Mouse (Mus musculus): ENCODE results near the gene Atg9a.
A peak's percentile ranks its signal among the peaks of the same experiment; 100 is the strongest.

Atg9a gene

DNA sequence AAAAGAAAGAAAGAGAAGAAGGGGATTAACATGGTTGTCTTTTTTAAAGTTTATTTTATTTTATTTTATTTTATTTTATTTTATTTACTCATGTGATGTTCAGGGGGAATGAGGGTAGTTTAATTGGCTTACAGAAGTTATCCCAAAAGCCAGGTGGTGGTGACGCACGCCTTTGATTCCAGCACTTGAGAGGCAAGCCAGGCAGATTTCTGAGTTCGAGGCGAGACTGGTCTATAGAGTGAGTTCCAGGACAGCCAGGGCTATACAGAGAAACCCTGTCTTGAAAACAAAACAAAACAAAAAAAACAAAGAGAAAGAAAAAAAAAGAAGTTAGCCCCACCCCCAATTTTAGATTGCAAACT lies 31.8 kb downstream of the Atg9a start:
- H3K27me3 ChIP-seq (ENCODE audit: control insufficient read depth, insufficient read depth, low read length, poor library complexity, severe bottlenecking), result no peaks in the 10 kb centered on the region
- no peak for DNase-seq (ENCODE audit: low read depth, low spot score)

DNA sequence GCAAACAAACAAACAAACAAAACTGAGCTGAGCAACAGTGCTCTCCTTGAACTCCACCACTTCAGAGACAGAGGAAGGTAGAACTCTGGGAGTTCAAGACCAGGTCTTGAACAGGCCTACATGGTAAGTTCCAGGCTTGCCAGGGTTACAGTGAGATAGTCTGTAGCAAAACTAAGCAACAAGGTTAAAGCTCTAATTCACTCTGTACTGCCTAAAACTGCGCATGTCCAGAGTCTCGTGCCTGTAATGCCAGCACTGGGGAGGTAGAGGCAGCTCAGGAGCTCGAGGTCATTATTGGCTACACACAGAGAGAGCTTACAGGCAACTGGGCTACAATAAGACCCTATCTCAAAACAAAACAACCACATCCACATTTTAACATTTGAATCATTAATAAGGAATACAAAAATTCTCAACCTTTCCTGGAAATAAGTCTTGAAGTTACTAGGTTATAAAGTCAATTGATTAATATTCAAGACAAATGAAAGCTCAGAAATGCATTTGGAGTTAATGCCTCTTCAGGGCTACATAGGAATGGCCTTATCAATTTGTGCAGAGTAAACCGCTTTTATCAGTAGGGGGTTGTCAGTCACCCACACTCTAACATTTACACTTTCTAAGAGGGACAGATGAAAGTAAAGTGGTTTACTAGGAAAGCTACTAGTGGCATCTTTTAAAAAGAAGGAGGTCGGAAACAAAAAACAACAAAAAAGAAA lies 32.3 kb downstream of the Atg9a start:
- DNase-seq (ENCODE audit: low read depth, low spot score), result no peak
- H3K36me3 ChIP-seq (ENCODE audit: control insufficient read depth, insufficient read depth, low read length, poor library complexity, severe bottlenecking), result no peaks in the 10 kb centered on the region
- H3K27me3 ChIP-seq (ENCODE audit: control insufficient read depth, insufficient read depth, low read length, poor library complexity, severe bottlenecking), result no peaks in the 10 kb centered on the region

More for the DNA sequence above, 31.8 kb downstream of the Atg9a start:
- no peaks in the 10 kb centered on the region for H3K36me3 ChIP-seq (ENCODE audit: control insufficient read depth, insufficient read depth, low read length, poor library complexity, severe bottlenecking)

DNA sequence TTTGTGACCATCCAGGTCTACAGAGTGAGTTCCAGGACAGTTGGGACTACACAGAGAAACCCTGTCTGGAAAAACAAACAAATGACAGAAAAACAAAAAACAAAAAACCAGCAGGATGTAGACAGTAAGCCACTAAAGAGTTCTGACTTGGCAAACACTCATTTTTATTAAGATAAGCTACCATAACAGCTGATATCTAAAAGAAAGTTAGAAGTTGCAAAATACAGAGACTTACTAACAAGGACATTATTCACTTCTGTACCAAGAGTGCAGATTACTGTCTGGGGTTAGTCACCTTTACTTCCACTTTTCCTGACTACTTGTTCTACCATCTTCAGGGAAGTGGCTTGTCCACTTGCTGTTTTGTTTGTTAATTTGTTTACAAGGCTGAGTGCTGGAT lies 33.0 kb downstream of the Atg9a start:
- no peaks in the 10 kb centered on the region for H3K27me3 ChIP-seq (ENCODE audit: control insufficient read depth, insufficient read depth, low read length, poor library complexity, severe bottlenecking)
- H3K36me3 ChIP-seq (ENCODE audit: control insufficient read depth, insufficient read depth, low read length, poor library complexity, severe bottlenecking), result no peaks in the 10 kb centered on the region
- no peak for DNase-seq (ENCODE audit: low read depth, low spot score)

DNA sequence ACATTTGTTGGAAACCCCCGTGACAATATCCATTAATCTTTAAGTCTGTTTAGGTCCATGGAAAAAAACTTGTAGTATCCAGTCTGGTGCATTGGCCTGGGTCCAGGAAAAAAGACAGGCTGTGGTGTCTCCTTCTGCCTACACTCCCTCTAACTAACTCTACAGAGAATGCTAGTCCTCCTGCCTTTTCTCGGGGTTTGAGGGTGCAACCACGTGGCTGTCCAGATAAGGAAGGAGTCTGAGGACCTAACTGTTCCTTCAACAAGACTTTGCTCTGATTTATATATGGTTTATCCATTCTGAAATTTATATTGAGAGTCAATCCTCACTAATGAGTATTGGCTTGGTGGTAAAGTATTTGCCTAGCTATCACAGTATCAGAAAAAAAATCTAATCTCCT lies 36.2 kb downstream of the Atg9a start:
- no peak for DNase-seq (ENCODE audit: low read depth, low spot score)
- Histone ChIP-seq H3K27me3 (ENCODE audit: control insufficient read depth, insufficient read depth, low read length, poor library complexity, severe bottlenecking) (no peaks in the 10 kb centered on the region), H3K36me3 (ENCODE audit: control insufficient read depth, insufficient read depth, low read length, poor library complexity, severe bottlenecking) (no peaks in the 10 kb centered on the region)

DNA sequence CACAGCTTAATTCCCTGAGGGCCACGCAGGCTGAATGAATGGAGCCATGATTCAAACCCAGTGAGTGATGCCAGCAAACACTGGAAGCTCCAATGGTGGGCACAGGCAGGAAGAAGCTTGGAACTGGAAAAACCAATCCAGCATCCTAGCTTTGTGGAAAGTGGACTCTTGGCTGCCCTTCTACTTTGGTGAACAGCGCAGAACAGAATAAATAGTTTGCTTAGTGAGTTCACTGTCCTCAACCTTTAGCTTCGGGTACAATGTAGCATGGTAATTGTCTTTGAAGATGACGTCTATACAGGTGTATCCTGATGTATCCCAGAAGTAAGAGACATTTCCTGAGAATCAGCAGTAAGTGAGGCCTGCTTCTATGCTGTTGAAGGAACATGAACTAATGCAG lies 43.3 kb downstream of the Atg9a start:
- Histone ChIP-seq H3K36me3 (ENCODE audit: control insufficient read depth, insufficient read depth, low read length, poor library complexity, severe bottlenecking) (peaks cover 9% of the 10 kb centered on the region), H3K27me3 (ENCODE audit: control insufficient read depth, insufficient read depth, low read length, poor library complexity, severe bottlenecking) (no peaks in the 10 kb centered on the region)
- DNase-seq (ENCODE audit: low read depth, low spot score), result no peak

DNA sequence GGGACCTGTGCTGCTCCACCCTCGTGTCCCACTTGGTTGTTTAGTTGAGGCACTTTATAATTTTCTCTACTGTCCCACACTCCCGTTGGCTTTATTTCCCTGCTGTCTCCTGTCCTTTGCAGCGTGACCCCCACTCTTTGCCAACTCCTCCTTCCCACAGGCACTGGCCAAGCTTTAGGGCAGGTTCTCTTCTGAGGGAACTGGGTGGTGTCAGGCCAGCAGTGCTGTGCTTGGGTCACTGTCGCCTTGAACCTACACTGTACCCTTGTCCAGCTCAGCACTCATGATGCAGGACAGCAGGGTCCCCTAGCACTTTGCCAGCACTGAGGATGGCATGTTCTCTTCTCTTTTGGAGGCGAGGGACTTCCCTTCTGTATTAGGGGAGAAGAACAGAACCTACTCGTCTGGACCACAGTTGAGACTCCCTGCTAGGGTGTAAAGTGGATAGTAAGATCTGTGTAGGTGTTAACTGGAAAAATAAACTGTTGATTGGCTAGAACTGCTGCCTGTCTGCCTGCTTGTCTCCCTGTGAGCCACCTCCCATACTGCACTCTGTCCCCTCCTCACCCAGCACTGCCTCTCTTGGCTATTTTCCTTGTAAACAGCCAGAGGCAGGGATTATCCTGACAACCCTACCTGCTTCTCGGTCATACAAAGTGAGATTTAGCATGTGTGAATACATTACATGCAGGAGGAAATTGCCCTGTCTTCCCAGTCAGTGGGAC lies 44.4 kb downstream of the Atg9a start:
- Histone ChIP-seq H3K36me3 (ENCODE audit: control insufficient read depth, insufficient read depth, low read length, poor library complexity, severe bottlenecking) (peaks cover 9% of the 10 kb centered on the region), H3K27me3 (ENCODE audit: control insufficient read depth, insufficient read depth, low read length, poor library complexity, severe bottlenecking) (no peaks in the 10 kb centered on the region)
- DNase-seq (ENCODE audit: low read depth, low spot score), result no peak

DNA sequence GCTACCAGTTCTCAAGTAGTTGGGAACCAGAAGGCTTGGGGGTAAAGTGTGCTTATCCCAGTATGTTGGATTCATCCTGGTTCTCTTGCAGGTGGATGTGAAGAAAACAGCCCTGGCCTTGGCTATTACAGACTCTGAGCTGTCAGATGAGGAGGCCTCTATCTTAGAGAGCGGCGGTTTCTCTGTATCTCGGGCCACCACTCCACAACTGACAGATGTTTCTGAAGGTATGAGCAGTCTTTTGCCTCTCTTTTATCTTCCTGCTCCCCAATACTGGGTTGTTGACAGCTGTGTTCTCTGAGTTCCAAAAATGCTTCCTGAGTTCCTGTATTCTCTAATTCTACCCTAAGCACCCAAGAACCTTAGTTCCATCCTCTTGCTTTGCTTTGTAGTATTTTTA lies 46.4 kb downstream of the Atg9a start:
- H3K36me3 ChIP-seq (ENCODE audit: control insufficient read depth, insufficient read depth, low read length, poor library complexity, severe bottlenecking), result peaks cover 9% of the 10 kb centered on the region
- no peak for DNase-seq (ENCODE audit: low read depth, low spot score)
- H3K27me3 ChIP-seq (ENCODE audit: control insufficient read depth, insufficient read depth, low read length, poor library complexity, severe bottlenecking), result no peaks in the 10 kb centered on the region

DNA sequence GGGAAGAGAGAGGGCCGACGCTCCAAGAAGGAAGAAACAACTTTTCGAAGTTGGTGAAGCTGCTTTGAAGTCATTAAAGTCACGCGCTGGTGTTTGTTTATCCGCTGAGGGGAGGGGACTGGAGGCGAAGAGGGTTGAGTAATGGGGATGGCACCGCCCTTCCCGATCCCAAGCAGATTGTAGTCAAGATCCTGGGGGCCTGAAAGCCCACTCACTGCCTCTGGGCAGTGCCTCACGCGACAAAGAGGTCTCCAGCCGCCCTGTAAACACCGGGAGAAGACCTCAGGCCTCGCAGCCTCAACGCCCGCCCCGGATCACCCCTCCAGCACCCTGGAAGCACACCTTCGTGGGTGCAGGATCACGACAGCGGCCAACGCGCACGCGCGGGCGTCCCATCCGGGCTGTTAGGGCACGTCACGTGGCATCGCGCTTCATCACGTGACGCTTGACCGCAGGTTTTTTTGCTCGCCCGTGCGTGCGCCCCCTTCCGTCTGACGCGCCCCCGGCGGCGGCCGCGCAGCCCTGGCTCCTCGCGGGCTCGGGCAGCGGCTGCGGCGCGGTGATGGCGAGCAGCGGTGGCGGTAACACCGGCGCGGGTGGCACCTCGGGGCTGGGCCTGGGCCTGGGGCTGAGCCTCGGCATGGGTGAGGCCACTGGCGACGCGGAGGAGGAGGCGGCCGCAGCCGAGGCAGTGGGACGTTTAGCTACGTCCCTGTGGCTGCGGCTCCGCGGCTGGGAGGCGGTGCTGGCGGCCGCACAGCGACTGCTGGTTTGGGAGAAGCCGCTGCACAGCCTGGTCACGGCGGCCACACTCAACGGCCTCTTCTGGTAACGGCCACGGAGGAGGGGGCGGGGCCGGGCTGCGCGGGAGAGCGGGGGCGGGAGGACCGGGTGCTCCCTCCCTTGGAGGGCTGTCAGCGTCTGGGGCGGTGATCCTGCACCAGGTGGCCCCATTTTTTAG lies 49.4 kb downstream of the Atg9a start, which contains the start of the genes Cnppd1 and Retreg2:
Cnppd1 (minus strand) TSS at position 411 of the 961 bp plus-strand sequence.
Retreg2 (plus strand) TSS at position 478 of the 961 bp plus-strand sequence.
- Histone ChIP-seq H3K36me3 (ENCODE audit: control insufficient read depth, insufficient read depth, low read length, poor library complexity, severe bottlenecking) (peaks cover 14% of the 10 kb centered on the region), H3K27me3 (ENCODE audit: control insufficient read depth, insufficient read depth, low read length, poor library complexity, severe bottlenecking) (no peaks in the 10 kb centered on the region)
- peak; percentile 98 for DNase-seq (ENCODE audit: low read depth, low spot score)

DNA sequence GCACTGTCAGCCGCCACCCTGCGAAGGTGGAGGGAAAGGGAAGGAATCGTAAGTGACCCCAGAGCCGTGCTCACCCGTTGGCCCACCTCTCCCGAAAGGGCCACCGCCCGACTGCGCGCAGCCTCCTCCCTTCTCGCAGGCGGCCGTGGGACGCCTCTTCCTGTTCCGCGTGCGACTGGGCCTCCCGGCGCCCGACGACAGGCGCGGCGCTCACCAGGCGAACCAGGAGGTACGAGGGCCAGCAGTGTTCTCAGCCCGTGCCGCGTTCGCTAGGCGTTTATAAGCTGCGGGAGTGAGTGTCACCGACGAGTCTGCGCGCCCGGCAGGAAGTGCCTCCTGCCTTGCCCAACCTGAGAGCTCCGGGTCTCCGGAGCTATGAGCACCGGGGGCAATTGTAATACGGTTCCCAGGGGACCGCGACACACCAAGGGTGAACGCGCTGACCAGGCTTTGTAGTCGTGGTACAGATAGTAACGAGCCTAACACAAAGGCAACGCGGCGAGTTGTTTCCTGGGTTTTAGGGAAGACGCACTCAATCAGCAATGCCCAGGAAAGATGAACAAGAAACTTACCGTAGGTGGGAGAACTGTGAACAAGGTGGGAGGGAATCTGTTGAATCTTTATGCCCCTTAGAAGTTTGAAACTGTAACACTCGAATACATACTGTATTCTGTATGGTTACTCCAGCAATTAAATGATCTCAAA lies 50.4 kb downstream of the Atg9a start:
- Histone ChIP-seq H3K27me3 (ENCODE audit: control insufficient read depth, insufficient read depth, low read length, poor library complexity, severe bottlenecking) (no peaks in the 10 kb centered on the region), H3K36me3 (ENCODE audit: control insufficient read depth, insufficient read depth, low read length, poor library complexity, severe bottlenecking) (peaks cover 14% of the 10 kb centered on the region)
- DNase-seq (ENCODE audit: low read depth, low spot score), result peak; percentile 79

DNA sequence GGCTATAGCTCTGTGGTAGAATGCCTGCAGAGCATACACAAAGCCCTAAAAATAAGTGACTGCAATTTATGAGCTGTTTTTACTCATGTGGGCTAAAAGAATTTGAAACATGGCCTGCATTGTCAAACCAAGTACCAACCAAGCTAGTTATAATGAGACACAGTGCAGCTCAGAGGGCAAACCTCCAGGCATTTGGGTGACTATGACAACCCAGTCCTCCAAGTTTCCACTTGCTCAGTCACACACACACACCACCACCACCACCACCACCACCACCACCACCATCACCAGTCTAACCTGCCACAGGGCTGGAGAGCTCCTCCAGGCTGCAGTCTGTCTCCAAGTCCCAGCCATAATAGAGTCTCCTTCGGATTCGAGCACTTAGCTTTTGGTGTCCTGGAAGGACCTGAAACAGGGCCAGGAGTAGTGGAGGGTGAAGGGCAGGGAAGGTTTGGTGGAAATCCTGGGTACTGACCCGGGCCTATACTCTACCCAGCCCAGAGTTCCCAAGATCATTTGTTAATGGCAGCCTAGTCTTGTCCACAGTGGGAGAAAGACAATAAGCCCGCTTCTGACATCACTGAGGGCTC lies 51.3 kb downstream of the Atg9a start:
- no peaks in the 10 kb centered on the region for H3K27me3 ChIP-seq (ENCODE audit: control insufficient read depth, insufficient read depth, low read length, poor library complexity, severe bottlenecking)
- peaks cover 11% of the 10 kb centered on the region for H3K36me3 ChIP-seq (ENCODE audit: control insufficient read depth, insufficient read depth, low read length, poor library complexity, severe bottlenecking)
- no peak for DNase-seq (ENCODE audit: low read depth, low spot score)

DNA sequence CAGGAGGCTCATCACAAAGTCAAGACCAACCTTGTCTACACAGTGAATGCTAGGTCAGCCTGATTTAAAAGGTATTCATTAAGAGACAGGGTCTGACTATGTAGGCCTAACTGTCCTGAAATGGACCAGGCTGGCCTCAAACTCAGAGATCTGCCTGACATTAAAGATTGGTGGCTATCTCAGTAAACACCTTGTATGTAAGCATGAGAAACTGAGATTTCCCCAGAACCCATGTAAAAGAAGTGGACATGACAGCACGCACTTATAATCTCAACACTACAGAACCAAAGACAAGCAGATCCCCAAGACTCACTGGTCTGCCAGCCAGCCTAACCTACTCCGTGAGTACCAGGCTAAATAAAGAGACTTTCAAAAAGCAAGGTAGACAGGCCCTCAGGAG lies 53.5 kb downstream of the Atg9a start:
- no peak for DNase-seq (ENCODE audit: low read depth, low spot score)
- peaks cover 11% of the 10 kb centered on the region for H3K36me3 ChIP-seq (ENCODE audit: control insufficient read depth, insufficient read depth, low read length, poor library complexity, severe bottlenecking)
- no peaks in the 10 kb centered on the region for H3K27me3 ChIP-seq (ENCODE audit: control insufficient read depth, insufficient read depth, low read length, poor library complexity, severe bottlenecking)

DNA sequence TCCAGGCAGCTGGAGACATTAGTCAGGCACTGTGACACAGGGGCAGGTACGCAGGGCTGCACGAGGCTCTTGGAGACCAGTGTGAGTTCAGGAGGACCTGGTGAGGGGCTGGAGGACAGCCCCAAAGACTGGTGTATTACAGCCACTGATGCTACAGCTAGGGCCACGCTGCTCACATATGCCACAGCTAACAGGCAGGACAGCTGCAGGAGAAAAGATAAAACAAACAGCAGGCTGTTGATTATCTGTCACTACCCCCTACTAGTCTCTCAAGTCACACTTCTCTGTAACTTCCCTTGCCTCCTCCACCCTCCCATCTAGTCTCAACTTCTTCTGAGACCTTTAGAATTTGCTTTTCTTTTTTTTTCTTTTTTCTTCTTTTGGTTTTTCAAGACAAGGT lies 55.3 kb downstream of the Atg9a start:
- DNase-seq (ENCODE audit: low read depth, low spot score), result no peak
- peaks cover 11% of the 10 kb centered on the region for H3K36me3 ChIP-seq (ENCODE audit: control insufficient read depth, insufficient read depth, low read length, poor library complexity, severe bottlenecking)
- H3K27me3 ChIP-seq (ENCODE audit: control insufficient read depth, insufficient read depth, low read length, poor library complexity, severe bottlenecking), result no peaks in the 10 kb centered on the region

DNA sequence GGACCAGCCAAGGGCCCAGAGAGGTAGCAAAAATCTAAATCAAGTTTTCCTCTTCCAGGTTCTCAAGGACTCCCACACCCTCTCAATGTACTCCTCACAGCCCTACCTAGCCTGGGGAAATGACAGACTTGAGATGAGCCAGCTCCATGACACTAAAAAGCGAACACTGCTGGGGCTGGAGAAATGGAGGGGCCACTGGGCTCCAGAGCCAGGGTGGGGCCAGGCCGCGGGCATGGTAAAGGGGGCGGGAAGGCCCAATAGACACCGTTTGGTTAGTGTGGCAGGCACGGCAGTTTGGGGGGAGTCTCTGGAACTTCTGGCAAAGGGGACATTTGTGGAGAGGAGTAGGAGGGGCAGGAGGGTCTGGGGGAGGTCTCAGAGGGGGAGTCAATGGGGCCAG lies 55.7 kb downstream of the Atg9a start:
- no peak for DNase-seq (ENCODE audit: low read depth, low spot score)
- peaks cover 11% of the 10 kb centered on the region for H3K36me3 ChIP-seq (ENCODE audit: control insufficient read depth, insufficient read depth, low read length, poor library complexity, severe bottlenecking)

More for the DNA sequence above, 55.7 kb downstream of the Atg9a start:
- no peaks in the 10 kb centered on the region for H3K27me3 ChIP-seq (ENCODE audit: control insufficient read depth, insufficient read depth, low read length, poor library complexity, severe bottlenecking)
